Mouse (Mus musculus) midbrain, embryonic 14.5 days (tissue): ENCODE measurements around the gene Adgrd1. TPM values are rescaled to one million over a fixed set of nuclear protein-coding genes. Genes with fewer than 3 reads are reported as not detected.
A peak's percentile ranks its signal among the peaks of the same experiment; 100 is the strongest.

Experiments
- ATAC-seq: fragments of 200-750 bp; cut with Nextera tagmentation; 2 replicates; pipeline ENCODE4 v1.8.0; 2017; ENCODE audit warnings: moderate number of reproducible peaks, moderate library complexity; ENCODE audit not compliant: low FRiP score, low TSS enrichment
- DNase-seq: peaks from one replicate; pipeline ENCODE4 v3.0.0-alpha.2; 2015
- H3K27ac ChIP-seq: fragments of 300-500 bp; sonication (generic); replicated peaks from 2 replicates; pipeline ENCODE4 v1.5.1; 2014; ENCODE audit warnings: mild to moderate bottlenecking, low read depth, low read length, moderate library complexity
- H3K27me3 ChIP-seq: fragments of 300-500 bp; sonication (generic); 2 replicates; pipeline ENCODE4 v1.6.1; 2014; ENCODE audit warnings: low read length, control low read depth, mixed read lengths; ENCODE audit not compliant: control insufficient read depth, insufficient read depth
- H3K36me3 ChIP-seq: fragments of 300-500 bp; sonication (generic); 2 replicates; pipeline ENCODE4 v1.6.1; 2014; ENCODE audit warnings: low read length, control low read depth; ENCODE audit not compliant: control insufficient read depth, insufficient read depth
- H3K4me1 ChIP-seq: fragments of 300-500 bp; sonication (generic); 2 replicates; pipeline ENCODE4 v1.6.1; 2014; ENCODE audit warnings: mild to moderate bottlenecking, antibody characterized with exemption, low read length, control low read depth; ENCODE audit not compliant: control insufficient read depth, insufficient read depth
- H3K4me2 ChIP-seq: fragments of 300-500 bp; sonication (generic); 2 replicates; pipeline ENCODE4 v1.6.1; 2014; ENCODE audit warnings: mild to moderate bottlenecking, low read length, moderate library complexity
- H3K4me3 ChIP-seq: fragments of 300-500 bp; sonication (generic); replicated peaks from 2 replicates; pipeline ENCODE4 v1.5.1; 2014; ENCODE audit warnings: low read depth, low read length
- H3K9ac ChIP-seq: fragments of 300-500 bp; sonication (generic); replicated peaks from 2 replicates; pipeline ENCODE4 v1.6.1; 2014; ENCODE audit warnings: mild to moderate bottlenecking, low read length, moderate library complexity
- H3K9me3 ChIP-seq: fragments of 300-500 bp; sonication (generic); 2 replicates; pipeline ENCODE4 v1.6.1; 2016; ENCODE audit warnings: low read length, control low read depth, mixed read lengths; ENCODE audit not compliant: control insufficient read depth
- WGBS: fragments of 180-500 bp; shearing (Covaris S2); extraction: QIAGEN DNeasy Blood & Tissue Kit; methylation state at CpG from one replicate; pipeline ENCODE4 v1.1.7; 2014; 5-methylcytosine and 5-hydroxymethylcytosine counted together
- polyA plus RNA-seq: library from polyadenylated mRNA; unstranded; fragments of >200 nt; fragmentation: Nextera tagmentation; extraction: Ambion mirVana; gene quantifications from 2 replicates; pipeline ENCODE4 v1.2.1, GENCODE M21; 2014

The Adgrd1 gene
- polyA plus RNA-seq, 1 experiment from 2014 or later: 0.07 TPM

- Histone ChIP-seq H3K4me1 (no peaks in the 10 kb centered on the region), H3K27ac (no peak overlapping the region), H3K9me3 (no peaks in the 10 kb centered on the region), H3K36me3 (no peaks in the 10 kb centered on the region), H3K9ac (no peak overlapping the region), H3K4me2 (no peak overlapping the region), H3K4me3 (no peak overlapping the region), H3K27me3 (no peaks in the 10 kb centered on the region)
- WGBS: 94% methylated on average over 5 of the region's 5 CpGs
- DNase-seq (no peak), ATAC-seq (no peak)
Measured at GRCm38 (mm10) chr5:129077240-129077639, 19.3 kb upstream of the Adgrd1 start.

- H3K4me3 ChIP-seq: no peak overlapping the region
- no peaks in the 10 kb centered on the region for H3K9me3 ChIP-seq
- no peak for ATAC-seq
- H3K27ac ChIP-seq: no peak overlapping the region
- H3K36me3 ChIP-seq: no peaks in the 10 kb centered on the region
- DNase-seq: no peak
- no peak overlapping the region for H3K9ac ChIP-seq
- no peak overlapping the region for H3K4me2 ChIP-seq
- no peaks in the 10 kb centered on the region for H3K4me1 ChIP-seq
- H3K27me3 ChIP-seq: no peaks in the 10 kb centered on the region
- WGBS: 84% methylated on average over 7 of the region's 7 CpGs
Measured at GRCm38 (mm10) chr5:129081521-129081920, 15.0 kb upstream of the Adgrd1 start.

GRCm38 (mm10) chr5:129085153-129085552 is 11.4 kb upstream of the Adgrd1 start:
- 84% methylated on average over 10 of the region's 10 CpGs for WGBS
- Histone ChIP-seq H3K9me3 (no peaks in the 10 kb centered on the region), H3K9ac (no peak overlapping the region), H3K27ac (no peak overlapping the region; the same call in 1 of the 2 replicates), H3K4me2 (no peak overlapping the region), H3K4me3 (no peak overlapping the region), H3K36me3 (no peaks in the 10 kb centered on the region), H3K27me3 (no peaks in the 10 kb centered on the region), H3K4me1 (no peaks in the 10 kb centered on the region)
- ATAC-seq (no peak), DNase-seq (peak; percentile 28)

- Histone ChIP-seq H3K9ac (no peak overlapping the region), H3K27ac (no peak overlapping the region), H3K4me3 (no peak overlapping the region), H3K4me1 (no peaks in the 10 kb centered on the region), H3K4me2 (no peak overlapping the region), H3K27me3 (no peaks in the 10 kb centered on the region), H3K36me3 (no peaks in the 10 kb centered on the region), H3K9me3 (no peaks in the 10 kb centered on the region)
- ATAC-seq (no peak), DNase-seq (no peak)
- WGBS: 71% methylated on average over 10 of the region's 10 CpGs
Measured at GRCm38 (mm10) chr5:129092345-129093065, 4.0 kb upstream of the Adgrd1 start.

- Histone ChIP-seq H3K4me1 (no peaks in the 10 kb centered on the region), H3K4me3 (no peak overlapping the region), H3K27ac (no peak overlapping the region), H3K9ac (no peak overlapping the region), H3K4me2 (no peak overlapping the region), H3K9me3 (no peaks in the 10 kb centered on the region), H3K27me3 (no peaks in the 10 kb centered on the region), H3K36me3 (no peaks in the 10 kb centered on the region)
- no peak for DNase-seq
- ATAC-seq: no peak
- WGBS: 86% methylated on average over 4 of the region's 4 CpGs
Measured at GRCm38 (mm10) chr5:129093158-129093557, 3.4 kb upstream of the Adgrd1 start.

GRCm38 (mm10) chr5:129094236-129094635 is 2.3 kb upstream of the Adgrd1 start:
- Histone ChIP-seq H3K4me3 (no peak overlapping the region), H3K9me3 (no peaks in the 10 kb centered on the region), H3K36me3 (no peaks in the 10 kb centered on the region), H3K4me2 (no peak overlapping the region), H3K27ac (no peak overlapping the region), H3K9ac (no peak overlapping the region), H3K4me1 (no peaks in the 10 kb centered on the region), H3K27me3 (no peaks in the 10 kb centered on the region)
- ATAC-seq (no peak), DNase-seq (no peak)
- 66% methylated on average over 5 of the region's 5 CpGs for WGBS

- H3K9me3 ChIP-seq: no peaks in the 10 kb centered on the region
- no peaks in the 10 kb centered on the region for H3K4me1 ChIP-seq
- DNase-seq (no peak), ATAC-seq (no peak)
- H3K27ac ChIP-seq: no peak overlapping the region
- WGBS: 49% methylated on average over 4 of the region's 4 CpGs
- no peaks in the 10 kb centered on the region for H3K27me3 ChIP-seq
- no peaks in the 10 kb centered on the region for H3K36me3 ChIP-seq
- H3K4me2 ChIP-seq: no peak overlapping the region
- H3K9ac ChIP-seq: no peak overlapping the region
- H3K4me3 ChIP-seq: no peak overlapping the region
Measured at GRCm38 (mm10) chr5:129104043-129104442, 7.5 kb downstream of the Adgrd1 start.

- no peak for ATAC-seq
- Histone ChIP-seq H3K36me3 (no peaks in the 10 kb centered on the region), H3K27ac (no peak overlapping the region), H3K4me1 (no peaks in the 10 kb centered on the region), H3K9me3 (no peaks in the 10 kb centered on the region), H3K27me3 (no peaks in the 10 kb centered on the region), H3K9ac (no peak overlapping the region), H3K4me2 (no peak overlapping the region), H3K4me3 (no peak overlapping the region)
- 47% methylated on average over 8 of the region's 8 CpGs for WGBS
- DNase-seq: no peak
Measured at GRCm38 (mm10) chr5:129111729-129112128, 15.2 kb downstream of the Adgrd1 start.

- DNase-seq (no peak), ATAC-seq (no peak)
- no peaks in the 10 kb centered on the region for H3K27me3 ChIP-seq
- H3K27ac ChIP-seq: no peak overlapping the region
- H3K9me3 ChIP-seq: no peaks in the 10 kb centered on the region
- H3K36me3 ChIP-seq: no peaks in the 10 kb centered on the region
- no peaks in the 10 kb centered on the region for H3K4me1 ChIP-seq
- 75% methylated on average over 13 of the region's 13 CpGs for WGBS
- no peak overlapping the region for H3K9ac ChIP-seq
- H3K4me3 ChIP-seq: no peak overlapping the region
- no peak overlapping the region for H3K4me2 ChIP-seq
Measured at GRCm38 (mm10) chr5:129113741-129114476, 17.4 kb downstream of the Adgrd1 start.
